Mouse (Mus musculus): ENCODE results near the gene Apob.
"Not testable (repeated sequence)": the region's sequence is repeated elsewhere in the genome, so short reads cannot be mapped to it uniquely, and the experiment has no call there.

Gene Apob

GRCm38 (mm10) chr12:7977466-7978189 lies at the start of gene Apob:
Gene Apob (plus strand): TSS chr12:7977648.
- no peak for DNase-seq (ENCODE audit: low spot score)

GRCm38 (mm10) chr12:7932405-7932920 lies 45.0 kb upstream of the Apob start:
- DNase-seq (ENCODE audit: low spot score): no peak

GRCm38 (mm10) chr12:7950098-7950745 lies 27.2 kb upstream of the Apob start:
- no peak for DNase-seq (ENCODE audit: low spot score)

- DNase-seq (ENCODE audit: low spot score): no peak
Measured at GRCm38 (mm10) chr12:7958851-7959250, 18.6 kb upstream of the Apob start.

GRCm38 (mm10) chr12:7959310-7959918 lies 18.0 kb upstream of the Apob start:
- DNase-seq (ENCODE audit: low spot score): no peak

- no peak for DNase-seq (ENCODE audit: low spot score)
Measured at GRCm38 (mm10) chr12:7962314-7962927, 15.0 kb upstream of the Apob start.

GRCm38 (mm10) chr12:7967221-7967620 lies 10.2 kb upstream of the Apob start:
- DNase-seq (ENCODE audit: low spot score): no peak

GRCm38 (mm10) chr12:7970301-7970700 lies 7.1 kb upstream of the Apob start:
- DNase-seq (ENCODE audit: low spot score): no peak

GRCm38 (mm10) chr12:7970817-7971216 lies 6.6 kb upstream of the Apob start:
- no peak for DNase-seq (ENCODE audit: low spot score)

- no peak for DNase-seq (ENCODE audit: low spot score)
Measured at GRCm38 (mm10) chr12:7971736-7972135, 5.7 kb upstream of the Apob start.

GRCm38 (mm10) chr12:7973773-7974322 lies 3.6 kb upstream of the Apob start:
- no peak for DNase-seq (ENCODE audit: low spot score)

- no peak for DNase-seq (ENCODE audit: low spot score)
Measured at GRCm38 (mm10) chr12:7978190-7978884, 889 bp downstream of the Apob start.

GRCm38 (mm10) chr12:7984411-7984810 lies 7.0 kb downstream of the Apob start:
- DNase-seq (ENCODE audit: low spot score): no peak

- DNase-seq (ENCODE audit: low spot score): no peak
Measured at GRCm38 (mm10) chr12:7990804-7991203, 13.4 kb downstream of the Apob start.

- no peak for DNase-seq (ENCODE audit: low spot score)
Measured at GRCm38 (mm10) chr12:7991570-7991969, 14.1 kb downstream of the Apob start.

- DNase-seq (ENCODE audit: low spot score): no peak
Measured at GRCm38 (mm10) chr12:8020931-8021330, 43.5 kb downstream of the Apob start.

- no peak for DNase-seq (ENCODE audit: low spot score)
Measured at GRCm38 (mm10) chr12:8029520-8029919, 52.1 kb downstream of the Apob start.

GRCm38 (mm10) chr12:8030057-8030456 lies 52.6 kb downstream of the Apob start:
- no peak for DNase-seq (ENCODE audit: low spot score)

GRCm38 (mm10) chr12:8031169-8031568 lies 53.7 kb downstream of the Apob start:
- not testable (repeated sequence) for DNase-seq (ENCODE audit: low spot score)

- no peak for DNase-seq (ENCODE audit: low spot score)
Measured at GRCm38 (mm10) chr12:8031595-8032358, 54.3 kb downstream of the Apob start.

- DNase-seq (ENCODE audit: low spot score): no peak
Measured at GRCm38 (mm10) chr12:8032359-8032755, 54.9 kb downstream of the Apob start.
